Mouse (Mus musculus): ENCODE measurements at regions not wholly inside any gene's neighbourhood (a gene's known extent, or its start where the extent isn't known, plus 50 kb on each side); places are given as distances from the start of the nearest gene placed in this dataset.
A peak's percentile ranks its signal among the peaks of the same experiment; 100 is the strongest.

DNA sequence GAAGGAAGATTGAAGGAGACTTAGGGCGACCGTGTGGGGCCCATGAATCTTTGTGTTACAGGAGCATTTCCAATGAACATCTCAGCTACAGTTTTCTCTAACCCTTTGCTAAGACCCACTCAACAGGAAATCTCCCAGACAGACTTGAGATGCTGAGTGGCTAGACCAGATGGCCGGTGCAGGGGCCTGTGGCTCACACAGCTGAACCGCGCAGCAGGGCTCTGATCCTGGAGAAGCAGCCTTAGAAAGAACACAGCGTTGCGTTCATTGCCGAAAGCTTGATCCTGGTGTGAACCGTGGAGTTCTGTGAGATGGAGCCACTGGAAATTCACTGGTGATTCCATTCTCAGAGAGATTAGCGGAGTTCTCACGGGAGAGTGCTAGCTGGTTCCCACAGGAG, 115.9 kb upstream of the Spata13 start:
- Histone ChIP-seq H3K9me3 (ENCODE audit: control insufficient read depth, low read length) (no peaks in the 10 kb centered on the region), H3K27ac (ENCODE audit: low read length) (no peak overlapping the region), H3K4me3 (ENCODE audit: low read length) (no peak overlapping the region), H3K36me3 (ENCODE audit: control insufficient read depth, insufficient read depth, low read length) (no peaks in the 10 kb centered on the region), H3K9ac (ENCODE audit: low read depth, low read length) (no peak overlapping the region), H3K27me3 (replicated peaks; ENCODE audit: control insufficient read depth, insufficient read depth, low read length) (no peaks in the 10 kb centered on the region), H3K4me1 (ENCODE audit: control insufficient read depth, insufficient read depth, low read length) (0 out of 2 replicates have a peak, but pooled peaks cover 4% of the 10 kb centered on the region), H3K4me2 (ENCODE audit: low read depth, low read length) (no peak overlapping the region)
- 93% methylated on average over 11 of the region's 11 CpGs for WGBS
- no peak for ATAC-seq

- Histone ChIP-seq H3K4me1 (ENCODE audit: control insufficient read depth, insufficient read depth, low read length) (no peaks in the 10 kb centered on the region), H3K9me3 (ENCODE audit: control insufficient read depth, low read length) (no peaks in the 10 kb centered on the region), H3K4me3 (ENCODE audit: low read length) (no peak overlapping the region), H3K9ac (ENCODE audit: low read depth, low read length) (no peak overlapping the region), H3K36me3 (ENCODE audit: control insufficient read depth, insufficient read depth, low read length) (no peaks in the 10 kb centered on the region), H3K27ac (ENCODE audit: low read length) (no peak overlapping the region), H3K4me2 (ENCODE audit: low read depth, low read length) (no peak overlapping the region), H3K27me3 (replicated peaks; ENCODE audit: control insufficient read depth, insufficient read depth, low read length) (no peaks in the 10 kb centered on the region)
- WGBS: 60% methylated on average over 1 of the region's 1 CpGs
- no peak for ATAC-seq
These were observed 110.8 kb upstream of the Spata13 start for GRCm38 (mm10) chr14:60523010-60523409.

GRCm38 (mm10) chr14:60524869-60525268, 108.9 kb upstream of the Spata13 start:
- WGBS: 77% methylated on average over 4 of the region's 4 CpGs
- Histone ChIP-seq H3K36me3 (ENCODE audit: control insufficient read depth, insufficient read depth, low read length) (no peaks in the 10 kb centered on the region), H3K9me3 (ENCODE audit: control insufficient read depth, low read length) (no peaks in the 10 kb centered on the region), H3K4me2 (ENCODE audit: low read depth, low read length) (no peak overlapping the region), H3K4me1 (ENCODE audit: control insufficient read depth, insufficient read depth, low read length) (0 out of 2 replicates have a peak, but pooled peaks cover 1% of the 10 kb centered on the region), H3K27me3 (replicated peaks; ENCODE audit: control insufficient read depth, insufficient read depth, low read length) (no peaks in the 10 kb centered on the region), H3K4me3 (ENCODE audit: low read length) (no peak overlapping the region), H3K9ac (ENCODE audit: low read depth, low read length) (no peak overlapping the region), H3K27ac (ENCODE audit: low read length) (no peak overlapping the region)
- no peak for ATAC-seq

DNA sequence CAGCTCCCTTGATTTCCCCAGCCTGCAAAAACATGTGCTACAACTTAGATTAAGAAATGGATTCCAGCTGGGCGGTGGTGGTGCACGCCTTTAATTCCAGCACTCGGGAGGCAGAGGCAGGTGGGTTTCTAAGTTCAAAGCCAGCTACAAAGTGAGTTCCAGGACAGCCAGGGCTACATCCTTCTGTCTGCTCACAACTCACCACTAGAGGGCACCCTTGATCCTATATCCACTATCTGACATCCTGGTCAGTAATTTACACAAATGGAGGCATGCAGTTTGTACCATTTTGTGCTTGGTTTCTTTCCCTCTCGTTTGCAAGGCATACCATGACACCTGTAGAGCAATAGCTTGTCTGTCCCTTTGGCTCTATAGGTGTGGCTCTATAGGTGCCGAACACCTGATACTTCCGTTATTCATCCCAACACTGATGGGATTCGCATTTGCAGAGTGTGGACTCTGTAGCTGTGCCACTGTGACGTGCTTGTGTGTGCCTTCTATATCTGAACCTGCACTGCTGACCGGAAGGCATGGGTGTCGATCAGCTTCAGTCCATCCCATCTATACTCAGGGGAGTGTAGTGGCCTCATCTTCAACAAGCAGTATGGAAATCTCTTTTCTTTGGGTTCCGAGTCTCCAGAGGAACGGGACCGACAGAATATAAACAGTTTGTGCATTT, 108.4 kb upstream of the Spata13 start:
- H3K9ac ChIP-seq (ENCODE audit: low read depth, low read length): no peak overlapping the region
- H3K4me2 ChIP-seq (ENCODE audit: low read depth, low read length): no peak overlapping the region
- H3K36me3 ChIP-seq (ENCODE audit: control insufficient read depth, insufficient read depth, low read length): no peaks in the 10 kb centered on the region
- no peaks in the 10 kb centered on the region for H3K27me3 ChIP-seq (replicated peaks; ENCODE audit: control insufficient read depth, insufficient read depth, low read length)
- no peak overlapping the region for H3K4me3 ChIP-seq (ENCODE audit: low read length)
- peaks cover 7% of the 10 kb centered on the region; the same call in 1 of the 2 replicates for H3K4me1 ChIP-seq (ENCODE audit: control insufficient read depth, insufficient read depth, low read length)
- H3K9me3 ChIP-seq (ENCODE audit: control insufficient read depth, low read length): no peaks in the 10 kb centered on the region
- H3K27ac ChIP-seq (ENCODE audit: low read length): no peak overlapping the region
- peak; percentile 41; the same call in 1 of the 2 replicates for ATAC-seq
- 64% methylated on average over 13 of the region's 13 CpGs for WGBS

GRCm38 (mm10) chr14:60525979-60526378, 107.8 kb upstream of the Spata13 start:
- WGBS: 71% methylated on average over 3 of the region's 3 CpGs
- no peak overlapping the region for H3K9ac ChIP-seq (ENCODE audit: low read depth, low read length)
- peaks cover 8% of the 10 kb centered on the region; the same call in 1 of the 2 replicates for H3K4me1 ChIP-seq (ENCODE audit: control insufficient read depth, insufficient read depth, low read length)
- no peaks in the 10 kb centered on the region for H3K27me3 ChIP-seq (replicated peaks; ENCODE audit: control insufficient read depth, insufficient read depth, low read length)
- no peak for ATAC-seq
- no peaks in the 10 kb centered on the region for H3K9me3 ChIP-seq (ENCODE audit: control insufficient read depth, low read length)
- H3K36me3 ChIP-seq (ENCODE audit: control insufficient read depth, insufficient read depth, low read length): no peaks in the 10 kb centered on the region
- no peak overlapping the region for H3K27ac ChIP-seq (ENCODE audit: low read length)
- no peak overlapping the region for H3K4me3 ChIP-seq (ENCODE audit: low read length)
- no peak overlapping the region for H3K4me2 ChIP-seq (ENCODE audit: low read depth, low read length)

- no peaks in the 10 kb centered on the region for H3K9me3 ChIP-seq (ENCODE audit: control insufficient read depth, low read length)
- no peak overlapping the region for H3K9ac ChIP-seq (ENCODE audit: low read depth, low read length)
- H3K4me2 ChIP-seq (ENCODE audit: low read depth, low read length): no peak overlapping the region
- H3K36me3 ChIP-seq (ENCODE audit: control insufficient read depth, insufficient read depth, low read length): no peaks in the 10 kb centered on the region
- no peaks in the 10 kb centered on the region for H3K27me3 ChIP-seq (replicated peaks; ENCODE audit: control insufficient read depth, insufficient read depth, low read length)
- H3K27ac ChIP-seq (ENCODE audit: low read length): no peak overlapping the region
- H3K4me3 ChIP-seq (ENCODE audit: low read length): no peak overlapping the region
- peaks cover 8% of the 10 kb centered on the region; the same call in 1 of the 2 replicates for H3K4me1 ChIP-seq (ENCODE audit: control insufficient read depth, insufficient read depth, low read length)
- ATAC-seq: no peak
- 76% methylated on average over 10 of the region's 10 CpGs for WGBS
These were observed 107.0 kb upstream of the Spata13 start for GRCm38 (mm10) chr14:60526832-60527231.

- ATAC-seq: peak; percentile 60
- Histone ChIP-seq H3K4me3 (ENCODE audit: low read length) (no peak overlapping the region), H3K27ac (ENCODE audit: low read length) (no peak overlapping the region), H3K9ac (ENCODE audit: low read depth, low read length) (no peak overlapping the region), H3K36me3 (ENCODE audit: control insufficient read depth, insufficient read depth, low read length) (no peaks in the 10 kb centered on the region), H3K4me2 (ENCODE audit: low read depth, low read length) (no peak overlapping the region), H3K4me1 (ENCODE audit: control insufficient read depth, insufficient read depth, low read length) (peaks cover 8% of the 10 kb centered on the region; the same call in 1 of the 2 replicates), H3K27me3 (replicated peaks; ENCODE audit: control insufficient read depth, insufficient read depth, low read length) (no peaks in the 10 kb centered on the region), H3K9me3 (ENCODE audit: control insufficient read depth, low read length) (no peaks in the 10 kb centered on the region)
- 73% methylated on average over 5 of the region's 5 CpGs for WGBS
These were observed 105.8 kb upstream of the Spata13 start for GRCm38 (mm10) chr14:60527951-60528350.

DNA sequence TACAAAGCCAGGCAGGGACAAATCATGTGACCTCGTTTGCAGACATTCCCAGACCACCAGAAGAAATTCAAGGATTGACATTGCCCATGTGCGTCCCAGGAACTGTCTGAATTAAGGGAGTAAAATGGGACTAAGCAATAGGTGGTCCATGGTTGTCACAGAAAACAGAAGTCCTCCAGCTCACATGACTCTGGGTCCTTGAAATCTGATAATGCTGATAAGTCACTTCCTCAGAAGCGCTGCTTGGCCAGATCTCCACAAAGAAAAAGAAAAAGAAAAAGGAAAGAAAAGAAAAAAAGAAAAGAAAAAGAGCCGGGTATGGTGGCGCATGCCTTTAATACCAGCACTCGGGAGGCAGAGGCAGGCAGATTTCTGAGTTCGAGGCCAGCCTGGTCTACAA, 105.3 kb upstream of the Spata13 start:
- Histone ChIP-seq H3K27me3 (replicated peaks; ENCODE audit: control insufficient read depth, insufficient read depth, low read length) (no peaks in the 10 kb centered on the region), H3K4me1 (ENCODE audit: control insufficient read depth, insufficient read depth, low read length) (peaks cover 8% of the 10 kb centered on the region; the same call in 1 of the 2 replicates), H3K36me3 (ENCODE audit: control insufficient read depth, insufficient read depth, low read length) (no peaks in the 10 kb centered on the region), H3K4me2 (ENCODE audit: low read depth, low read length) (no peak overlapping the region), H3K9ac (ENCODE audit: low read depth, low read length) (no peak overlapping the region), H3K4me3 (ENCODE audit: low read length) (no peak overlapping the region), H3K27ac (ENCODE audit: low read length) (no peak overlapping the region), H3K9me3 (ENCODE audit: control insufficient read depth, low read length) (no peaks in the 10 kb centered on the region)
- 89% methylated on average over 7 of the region's 7 CpGs for WGBS
- ATAC-seq: no peak

- H3K27me3 ChIP-seq (replicated peaks; ENCODE audit: control insufficient read depth, insufficient read depth, low read length): no peaks in the 10 kb centered on the region
- H3K9me3 ChIP-seq (ENCODE audit: control insufficient read depth, low read length): no peaks in the 10 kb centered on the region
- no peak for ATAC-seq
- H3K9ac ChIP-seq (ENCODE audit: low read depth, low read length): no peak overlapping the region
- 72% methylated on average over 3 of the region's 3 CpGs for WGBS
- H3K36me3 ChIP-seq (ENCODE audit: control insufficient read depth, insufficient read depth, low read length): no peaks in the 10 kb centered on the region
- no peak overlapping the region for H3K4me2 ChIP-seq (ENCODE audit: low read depth, low read length)
- H3K4me3 ChIP-seq (ENCODE audit: low read length): no peak overlapping the region
- H3K4me1 ChIP-seq (ENCODE audit: control insufficient read depth, insufficient read depth, low read length): peaks cover 8% of the 10 kb centered on the region; the same call in 1 of the 2 replicates
- no peak overlapping the region for H3K27ac ChIP-seq (ENCODE audit: low read length)
These were observed 104.8 kb upstream of the Spata13 start for GRCm38 (mm10) chr14:60529022-60529421.
